Mouse (Mus musculus) T-cell, adult 2 months (primary cell): ENCODE results near the gene Elmo1.
A peak's percentile ranks its signal among the peaks of the same experiment; 100 is the strongest.

Experiments
- DNase-seq: peaks from one replicate; pipeline ENCODE4 v3.0.0; 2022; ENCODE audit warnings: low spot score

Gene Elmo1

DNA sequence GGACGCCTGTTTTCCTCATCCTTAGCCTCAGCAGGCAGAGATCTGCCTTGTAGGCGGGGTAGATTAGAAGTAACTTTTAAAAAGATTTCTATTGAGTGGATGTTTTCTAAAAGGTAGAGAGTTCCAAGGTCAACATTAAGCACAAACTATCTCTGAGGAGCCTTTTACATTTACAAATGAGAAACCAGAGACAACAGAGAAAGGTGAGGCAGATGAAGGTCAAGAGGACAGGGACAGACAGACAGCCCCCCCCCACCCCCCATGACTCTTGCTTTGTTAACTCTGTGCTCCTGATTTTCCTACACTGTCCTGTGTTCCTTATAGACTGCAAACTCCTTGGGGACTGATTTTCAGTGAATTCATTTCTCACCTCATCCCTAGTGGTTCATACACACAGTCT lies 295.0 kb downstream of the Elmo1 start:
- DNase-seq = no peak

GRCm38 (mm10) chr13:20386462-20387141 lies 296.2 kb downstream of the Elmo1 start:
- no peak for DNase-seq

DNA sequence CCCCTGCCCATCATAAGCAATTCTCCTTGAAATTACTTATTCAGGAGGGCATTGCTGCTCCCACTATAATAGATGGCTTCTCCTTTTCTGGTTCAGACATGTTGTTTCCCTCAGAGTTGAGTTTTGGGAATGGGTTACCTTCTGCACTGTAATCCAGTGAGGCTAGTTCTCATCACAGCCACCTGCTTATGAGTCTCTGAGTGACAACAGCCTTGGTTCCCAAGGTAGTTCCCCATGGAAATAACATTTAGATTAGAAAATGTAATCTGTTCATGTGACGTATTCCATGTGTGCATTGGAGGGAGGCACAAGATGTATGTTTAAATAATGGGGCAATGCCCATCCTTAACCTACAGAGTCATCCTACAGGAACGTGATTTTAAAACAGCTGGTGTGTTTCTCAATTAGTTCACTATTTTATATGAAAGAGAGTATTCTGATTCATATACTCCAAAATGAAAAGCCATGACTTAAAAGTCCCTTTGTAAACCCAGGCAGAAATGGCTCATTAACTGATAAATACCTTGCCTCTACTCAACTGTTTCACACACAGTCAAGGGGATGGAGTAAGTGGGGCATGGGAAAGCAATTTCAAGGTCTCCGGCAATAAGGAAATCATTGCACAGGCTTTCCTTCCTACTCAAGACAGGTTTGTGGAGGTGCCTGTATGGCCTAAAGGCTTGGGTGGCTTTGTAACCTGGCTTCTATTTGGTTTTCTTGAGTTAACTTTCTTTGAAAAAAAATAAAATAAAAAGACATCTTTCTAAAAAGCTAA lies 302.6 kb downstream of the Elmo1 start:
- no peak for DNase-seq

- no peak for DNase-seq
Measured at GRCm38 (mm10) chr13:20397744-20398143, 307.3 kb downstream of the Elmo1 start.

DNA sequence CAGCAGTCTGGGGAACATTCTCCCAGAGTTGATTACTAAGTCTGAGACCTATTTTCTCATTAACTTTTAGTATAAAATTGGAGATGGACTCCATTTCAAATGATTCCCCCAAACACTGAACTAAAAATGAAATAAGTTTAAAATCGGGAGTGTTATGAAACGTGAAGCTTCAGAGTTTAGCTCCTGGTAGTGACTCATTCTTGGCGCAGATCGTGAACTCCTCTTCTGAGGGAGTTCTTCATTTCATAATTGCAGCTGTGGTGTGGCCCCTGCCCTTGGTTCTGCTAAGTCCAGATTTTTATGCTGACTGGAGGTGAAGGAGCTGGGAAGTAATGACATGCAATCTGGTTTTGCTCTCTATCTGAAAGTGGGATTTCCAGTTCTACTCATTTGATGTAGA lies 307.9 kb downstream of the Elmo1 start:
- DNase-seq = no peak

DNA sequence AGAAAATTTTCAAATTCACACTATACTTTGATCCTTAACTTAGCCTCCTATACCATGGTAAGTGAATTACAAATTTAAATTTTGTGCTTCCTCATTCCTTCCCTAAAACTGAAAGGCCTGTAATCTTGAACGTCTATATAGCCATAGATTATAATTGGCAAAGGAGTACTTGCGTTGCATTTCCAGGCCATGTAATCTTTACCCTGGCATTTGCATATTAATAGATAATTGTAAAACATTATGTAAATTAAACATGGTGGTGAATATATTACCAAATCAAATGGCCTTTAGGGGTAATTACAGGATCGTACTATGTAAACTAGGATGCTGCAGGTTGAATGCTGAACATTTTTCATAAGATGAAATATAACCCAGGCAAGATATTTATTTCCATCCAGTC lies 314.1 kb downstream of the Elmo1 start:
- no peak for DNase-seq

- no peak for DNase-seq
Measured at GRCm38 (mm10) chr13:20406470-20407213, 316.2 kb downstream of the Elmo1 start.

- DNase-seq = no peak
Measured at GRCm38 (mm10) chr13:20410306-20411101, 320.1 kb downstream of the Elmo1 start.

GRCm38 (mm10) chr13:20416691-20417660 lies 326.6 kb downstream of the Elmo1 start:
- DNase-seq = no peak

DNA sequence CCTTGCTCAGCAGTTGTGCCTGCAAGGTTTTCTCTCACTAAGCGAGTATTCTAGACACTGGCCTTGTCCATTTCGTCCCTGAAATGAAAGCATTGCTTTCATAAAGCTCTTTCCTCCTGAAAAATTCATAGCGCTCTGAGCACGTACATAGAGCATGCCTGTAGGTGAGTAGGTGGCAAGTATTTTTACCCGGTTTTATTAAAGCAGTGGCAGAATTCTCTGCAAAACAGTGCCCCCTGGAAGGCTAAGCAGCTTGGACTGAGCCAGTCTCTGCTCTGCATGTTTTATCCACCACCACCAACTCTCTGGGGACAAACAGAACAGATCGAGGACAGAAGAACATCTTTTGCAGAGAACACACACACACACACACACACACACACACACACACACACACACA lies 340.6 kb downstream of the Elmo1 start:
- DNase-seq = no peak

GRCm38 (mm10) chr13:20433221-20433858 lies 342.9 kb downstream of the Elmo1 start:
- DNase-seq = no peak

GRCm38 (mm10) chr13:20434071-20434470 lies 343.7 kb downstream of the Elmo1 start:
- DNase-seq = no peak

DNA sequence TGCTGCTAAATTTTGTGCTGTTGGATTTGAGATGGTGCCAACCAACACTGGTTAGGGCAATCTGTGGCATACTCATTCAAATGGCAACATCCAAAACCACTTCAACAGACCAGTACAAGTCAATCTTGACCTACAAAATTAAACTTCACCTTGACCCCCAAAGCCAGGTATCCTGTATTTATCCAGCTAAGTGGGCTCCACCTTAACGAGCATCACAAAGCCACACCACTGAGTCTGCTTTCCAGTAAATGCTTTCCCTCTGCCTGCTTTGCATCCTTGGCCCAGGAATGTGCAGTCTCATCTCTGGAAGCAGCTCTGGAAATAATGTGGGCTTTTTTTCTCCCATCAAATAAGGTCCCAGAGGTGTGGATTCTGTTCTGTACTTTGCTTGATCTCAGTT lies 349.1 kb downstream of the Elmo1 start:
- no peak for DNase-seq

DNA sequence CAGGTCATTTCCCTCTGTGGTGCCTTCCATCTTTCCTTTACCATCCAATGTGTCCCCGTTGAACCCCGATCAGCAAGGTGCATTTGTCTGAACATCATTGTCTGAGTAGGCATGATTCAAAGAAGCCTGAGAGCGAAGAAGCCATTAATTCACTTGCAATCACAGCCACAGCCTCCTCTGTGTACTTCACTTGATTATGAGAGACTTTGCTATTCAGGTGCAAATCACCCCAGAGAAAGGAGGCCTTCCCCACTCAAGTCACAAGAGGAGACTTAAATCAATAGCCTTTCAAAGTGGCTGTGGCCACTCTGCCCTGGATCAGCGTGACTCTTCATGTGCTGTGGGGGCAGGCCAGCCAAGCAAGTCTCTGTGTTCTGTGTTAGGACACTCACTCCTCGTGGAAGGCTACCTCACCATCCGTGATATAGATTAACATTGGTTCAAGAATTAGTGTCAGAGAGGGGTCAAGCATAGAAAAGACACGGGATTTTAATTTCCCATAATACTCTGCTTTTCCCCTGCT lies 360.5 kb downstream of the Elmo1 start:
- no peak for DNase-seq

DNA sequence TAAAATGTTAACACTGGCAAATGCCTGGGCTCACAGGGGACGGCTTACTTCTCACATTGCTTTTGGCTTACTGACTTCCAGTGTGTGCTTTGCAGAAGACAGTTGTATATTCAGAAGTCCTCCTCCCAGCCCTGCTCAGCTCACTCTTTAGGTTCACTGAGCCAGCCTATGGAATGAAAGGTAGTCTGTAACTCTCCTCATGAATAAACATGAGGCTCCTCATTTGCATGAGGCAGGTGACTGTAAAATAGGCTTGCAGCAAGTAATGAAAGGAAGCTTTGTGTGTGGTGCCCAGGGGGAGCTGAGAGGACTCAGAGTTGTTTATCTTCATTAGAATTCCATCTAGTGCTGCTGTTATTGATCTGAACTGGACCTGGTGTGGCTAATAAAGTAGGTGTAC lies 364.0 kb downstream of the Elmo1 start:
- DNase-seq = no peak

GRCm38 (mm10) chr13:20460096-20460495 lies 369.7 kb downstream of the Elmo1 start:
- no peak for DNase-seq

GRCm38 (mm10) chr13:20461616-20462015 lies 371.2 kb downstream of the Elmo1 start:
- no peak for DNase-seq

DNA sequence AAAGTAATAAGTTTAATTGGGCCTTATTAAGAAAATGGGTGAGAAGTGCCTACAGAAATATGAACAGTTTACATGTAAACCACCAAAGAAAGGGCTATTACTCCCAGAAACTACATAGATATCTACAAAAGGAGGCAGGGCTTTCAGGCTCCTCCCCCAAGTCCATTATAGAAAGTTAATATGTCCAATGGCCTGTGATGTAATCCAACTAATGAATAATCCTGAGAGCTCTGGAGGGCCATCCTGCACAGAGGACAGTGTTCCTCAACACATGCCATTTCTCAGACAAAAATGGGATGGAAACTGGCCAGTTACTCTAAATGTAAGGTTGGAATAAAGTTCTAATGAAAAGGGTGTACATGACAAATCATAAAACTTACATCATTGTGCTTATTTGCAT lies 373.8 kb downstream of the Elmo1 start:
- DNase-seq = no peak

GRCm38 (mm10) chr13:20467381-20467780 lies 377.0 kb downstream of the Elmo1 start:
- no peak for DNase-seq

DNA sequence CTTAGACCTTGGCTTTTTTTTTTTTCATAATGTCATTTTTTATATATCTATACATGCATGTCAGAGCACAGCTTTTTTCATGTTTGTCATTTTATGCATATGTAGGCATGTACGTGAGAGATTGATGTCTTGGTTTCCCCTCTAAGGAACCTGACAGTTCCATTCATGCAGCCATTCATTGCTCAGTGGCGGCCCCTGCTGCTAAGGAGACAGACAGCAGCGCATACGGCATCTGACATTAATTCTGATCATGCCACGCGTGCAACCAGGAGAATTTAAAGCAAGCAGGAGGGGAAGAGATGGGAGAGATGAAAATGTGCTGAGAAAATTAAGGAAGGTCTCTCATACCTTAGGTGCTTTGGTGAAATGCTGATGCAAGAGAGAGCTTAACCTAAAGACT lies 381.3 kb downstream of the Elmo1 start:
- peak; percentile 9 for DNase-seq
